Mouse (Mus musculus) bone marrow, adult 2 months (tissue): Measurements from ENCODE around the gene Unc13b. TPM values are rescaled to one million over a fixed set of nuclear protein-coding genes. Genes with fewer than 3 reads are reported as not detected.

Experiments
- H3K27ac ChIP-seq: fragments of 200-500 bp; 2 replicates; pipeline ENCODE4 v1.5.1; 2012; ENCODE audit warnings: low read depth, mild to moderate bottlenecking, control low read depth, inconsistent platforms, low read length; ENCODE audit not compliant: control insufficient read depth, poor library complexity, insufficient read depth
- H3K4me1 ChIP-seq: fragments of 200-500 bp; 2 replicates; pipeline ENCODE4 v1.6.1; 2011; ENCODE audit warnings: low read length; ENCODE audit not compliant: control insufficient read depth, insufficient read depth
- H3K4me3 ChIP-seq: fragments of 200-500 bp; replicated peaks from 2 replicates; pipeline ENCODE3; 2011; ENCODE audit warnings: mild to moderate bottlenecking, low read depth, low read length, control low read depth; ENCODE audit not compliant: control insufficient read depth
- CTCF ChIP-seq: fragments of 200-500 bp; IDR thresholded peaks from 2 replicates; pipeline ENCODE4 v1.5.1; 2011; ENCODE audit warnings: low read length, control low read depth; ENCODE audit not compliant: control insufficient read depth, insufficient read depth
- POLR2A ChIP-seq: fragments of 200-500 bp; IDR thresholded peaks from 2 replicates; pipeline ENCODE4 v1.6.1; 2011; ENCODE audit warnings: low read depth, mild to moderate bottlenecking, control low read depth, low read length, borderline replicate concordance; ENCODE audit not compliant: control insufficient read depth
- WGBS: fragments of 180-500 bp; shearing (Covaris S2); methylation state at CpG from one replicate; pipeline ENCODE4 v1.1.7; 2018; 5-methylcytosine and 5-hydroxymethylcytosine counted together
- polyA plus RNA-seq: library from polyadenylated mRNA; stranded (reverse); fragments of >200 nt; gene quantifications from 2 replicates; pipeline ENCODE4 v1.2.4, GENCODE M21; 2011; ENCODE audit warnings: low replicate concordance; ENCODE audit not compliant: missing spikeins, insufficient read depth, insufficient read length

The Unc13b gene
- polyA plus RNA-seq, 1 experiment: 3.8 TPM

- TF ChIP-seq CTCF: no peak
- TF ChIP-seq POLR2A: no peak
- no peaks in the 10 kb centered on the region; the same call in 1 of the 2 replicates for H3K4me1 ChIP-seq
- H3K4me3 ChIP-seq: no peak overlapping the region
- 81% methylated on average over 4 of the region's 4 CpGs for WGBS
- H3K27ac ChIP-seq: no peak overlapping the region
These were observed 199.8 kb downstream of the Unc13b start for GRCm38 (mm10) chr4:43258556-43258955.

- WGBS: 80% methylated on average over 3 of the region's 3 CpGs
- no peak overlapping the region for H3K4me3 ChIP-seq
- TF ChIP-seq POLR2A (no peak), CTCF (no peak)
These were observed 200.7 kb downstream of the Unc13b start for GRCm38 (mm10) chr4:43259435-43259834.

GRCm38 (mm10) chr4:43260096-43260495, 201.3 kb downstream of the Unc13b start:
- Histone ChIP-seq H3K4me3 (no peak overlapping the region), H3K4me1 (no peaks in the 10 kb centered on the region; the same call in 1 of the 2 replicates), H3K27ac (no peak overlapping the region)
- 80% methylated on average over 5 of the region's 5 CpGs for WGBS
- TF ChIP-seq POLR2A (no peak), CTCF (no peak)

More at GRCm38 (mm10) chr4:43259435-43259834, 200.7 kb downstream of the Unc13b start:
- H3K27ac ChIP-seq: no peak overlapping the region
- no peaks in the 10 kb centered on the region; the same call in 1 of the 2 replicates for H3K4me1 ChIP-seq

GRCm38 (mm10) chr4:43262821-43263220, 204.1 kb downstream of the Unc13b start:
- Histone ChIP-seq H3K4me1 (no peaks in the 10 kb centered on the region; the same call in 1 of the 2 replicates), H3K27ac (no peak overlapping the region), H3K4me3 (no peak overlapping the region)
- no peak for TF ChIP-seq POLR2A
- no peak for TF ChIP-seq CTCF
- WGBS: 36% methylated on average over 6 of the region's 6 CpGs

GRCm38 (mm10) chr4:43266146-43266545, 207.4 kb downstream of the Unc13b start:
- TF ChIP-seq POLR2A (no peak), CTCF (no peak)
- WGBS: 21% methylated on average over 2 of the region's 2 CpGs
- Histone ChIP-seq H3K4me3 (no peak overlapping the region), H3K4me1 (no peaks in the 10 kb centered on the region; the same call in 1 of the 2 replicates), H3K27ac (no peak overlapping the region)

GRCm38 (mm10) chr4:43266623-43267322, 208.0 kb downstream of the Unc13b start, which contains the start of gene Atp8b5:
Gene Atp8b5, plus strand, starts transcription at chr4:43267159.
- TF ChIP-seq CTCF (peak; percentile 30; the same call in 1 of the 2 replicates), POLR2A (peak; percentile 11; the same call in 1 of the 2 replicates)
- no peak within 1 kb of the TSS for H3K4me3 ChIP-seq
- no peaks in the 10 kb centered on the region; the same call in 1 of the 2 replicates for H3K4me1 ChIP-seq
- H3K27ac ChIP-seq: no peak within 1 kb of the TSS
- WGBS: 5% methylated on average over 19 of the region's 19 CpGs

GRCm38 (mm10) chr4:43267323-43267658, 208.5 kb downstream of the Unc13b start:
- TF ChIP-seq POLR2A (no peak), CTCF (no peak)
- no peak overlapping the region for H3K27ac ChIP-seq
- 33% methylated on average over 2 of the region's 2 CpGs for WGBS
- H3K4me3 ChIP-seq: no peak overlapping the region
- H3K4me1 ChIP-seq: no peaks in the 10 kb centered on the region; the same call in 1 of the 2 replicates

GRCm38 (mm10) chr4:43285476-43285875, 226.7 kb downstream of the Unc13b start:
- H3K4me3 ChIP-seq: no peak overlapping the region
- TF ChIP-seq POLR2A (no peak), CTCF (no peak)
- WGBS: 87% methylated on average over 5 of the region's 5 CpGs

More at GRCm38 (mm10) chr4:43285476-43285875, 226.7 kb downstream of the Unc13b start:
- no peaks in the 10 kb centered on the region; the same call in 1 of the 2 replicates for H3K4me1 ChIP-seq
- no peak overlapping the region for H3K27ac ChIP-seq
